Mouse (Mus musculus) megakaryocyte, adult 5-6 weeks (primary cell): ENCODE measurements around the gene Fuca1. TPM values are rescaled to one million over a fixed set of nuclear protein-coding genes. Genes with fewer than 3 reads are reported as not detected.

Experiments used
- ATAC-seq: 2 replicates; pipeline ENCODE4 v1.8.0; 2016; ENCODE audit warnings: mild to moderate bottlenecking, inconsistent platforms; ENCODE audit not compliant: poor library complexity, severe bottlenecking
- total RNA-seq, 2 experiments: library from RNA; stranded (forward) in 1 of 2; stranded (reverse) in 1 of 2; fragments of 153-499, 151-499 nt in 1 of 2; fragments of 221-1000, 200-1000 nt in 1 of 2; gene quantifications; 2 replicates each; pipeline versions ENCODE4 v1.2.3 to v1.2.4; 2015 to 2017

Fuca1 gene
- total RNA-seq, 2 experiments from 2014 or later = 86.7 to 189 TPM

- no peak for ATAC-seq
Observed at GRCm38 (mm10) chr4:135888448-135889057, 32.0 kb upstream of the Fuca1 start.

- ATAC-seq = no peak
Observed at GRCm38 (mm10) chr4:135889146-135889883, 31.2 kb upstream of the Fuca1 start.

- ATAC-seq = peak; percentile 93
Observed at GRCm38 (mm10) chr4:135889884-135890283, 30.7 kb upstream of the Fuca1 start.

GRCm38 (mm10) chr4:135891539-135891938, 29.0 kb upstream of the Fuca1 start:
- ATAC-seq = peak; percentile 69

- ATAC-seq = no peak
Observed at GRCm38 (mm10) chr4:135892884-135893283, 27.7 kb upstream of the Fuca1 start.

GRCm38 (mm10) chr4:135895071-135895571, 25.4 kb upstream of the Fuca1 start, which contains the start of gene Cnr2:
Cnr2 (plus strand) TSS chr4:135895394.
- peak; percentile 33 for ATAC-seq

- ATAC-seq = no peak
Observed at GRCm38 (mm10) chr4:135896157-135896556, 24.4 kb upstream of the Fuca1 start.

GRCm38 (mm10) chr4:135898380-135899049, 22.0 kb upstream of the Fuca1 start:
- peak; percentile 84 for ATAC-seq

- peak; percentile 72 for ATAC-seq
Observed at GRCm38 (mm10) chr4:135899050-135899448, 21.5 kb upstream of the Fuca1 start.

GRCm38 (mm10) chr4:135900008-135900407, 20.5 kb upstream of the Fuca1 start:
- no peak for ATAC-seq

- no peak for ATAC-seq
Observed at GRCm38 (mm10) chr4:135902606-135903242, 17.8 kb upstream of the Fuca1 start.

GRCm38 (mm10) chr4:135904810-135905209, 15.7 kb upstream of the Fuca1 start:
- ATAC-seq = no peak

GRCm38 (mm10) chr4:135906633-135907032, 13.9 kb upstream of the Fuca1 start:
- ATAC-seq = no peak

- ATAC-seq = no peak
Observed at GRCm38 (mm10) chr4:135909326-135910066, 11.0 kb upstream of the Fuca1 start.

- no peak for ATAC-seq
Observed at GRCm38 (mm10) chr4:135911531-135911930, 9.0 kb upstream of the Fuca1 start.

- no peak for ATAC-seq
Observed at GRCm38 (mm10) chr4:135912164-135912563, 8.4 kb upstream of the Fuca1 start.

- no peak for ATAC-seq
Observed at GRCm38 (mm10) chr4:135912835-135913234, 7.7 kb upstream of the Fuca1 start.

GRCm38 (mm10) chr4:135913433-135913832, 7.1 kb upstream of the Fuca1 start:
- no peak for ATAC-seq

GRCm38 (mm10) chr4:135918635-135919279, 1.8 kb upstream of the Fuca1 start:
- ATAC-seq = peak; percentile 68

- ATAC-seq = peak; percentile 14; the same call in 1 of the 2 replicates
Observed at GRCm38 (mm10) chr4:135919280-135919639, 1.3 kb upstream of the Fuca1 start.
